Mouse (Mus musculus) small intestine, adult 2 months (tissue): ENCODE results near the gene Prim1. TPM values are rescaled to one million over a fixed set of nuclear protein-coding genes. Genes with fewer than 3 reads are reported as not detected.

ENCODE experiments used
- H3K27ac ChIP-seq: fragments of 200-500 bp; 2 replicates; pipeline ENCODE4 v1.5.1; 2012; ENCODE audit warnings: low read depth, low read length, control low read depth, inconsistent platforms; ENCODE audit not compliant: insufficient read depth
- H3K27me3 ChIP-seq: fragments of 200-500 bp; 2 replicates; pipeline ENCODE4 v1.6.1; 2012; ENCODE audit warnings: mild to moderate bottlenecking, moderate library complexity, low read length, inconsistent platforms; ENCODE audit not compliant: control insufficient read depth, insufficient read depth
- H3K36me3 ChIP-seq: fragments of 200-500 bp; 2 replicates; pipeline ENCODE4 v1.6.1; 2012; ENCODE audit warnings: mild to moderate bottlenecking, low read length, control low read depth, inconsistent platforms; ENCODE audit not compliant: control insufficient read depth, insufficient read depth
- H3K4me1 ChIP-seq: fragments of 200-500 bp; 2 replicates; pipeline ENCODE4 v1.6.1; 2012; ENCODE audit warnings: low read length, inconsistent platforms, mixed read lengths; ENCODE audit not compliant: control insufficient read depth, insufficient read depth, insufficient read length
- H3K4me3 ChIP-seq: fragments of 200-500 bp; 2 replicates; pipeline ENCODE4 v1.5.1; 2012; ENCODE audit warnings: low read depth, mild to moderate bottlenecking, control low read depth, inconsistent platforms, low read length, moderate library complexity
- CTCF ChIP-seq: fragments of 200-500 bp; IDR thresholded peaks from 2 replicates; pipeline ENCODE4 v1.5.1; 2012; ENCODE audit warnings: low read depth, mild to moderate bottlenecking, control low read depth, inconsistent platforms, low read length, moderate library complexity, mixed read lengths; ENCODE audit not compliant: insufficient replicate concordance, insufficient read length; ENCODE audit errors: extremely low read depth
- POLR2A ChIP-seq: fragments of 200-500 bp; IDR thresholded peaks from 2 replicates; pipeline ENCODE4 v1.6.1; 2012; ENCODE audit warnings: low read depth, mild to moderate bottlenecking, control low read depth, inconsistent platforms, low read length, moderate library complexity
- WGBS: fragments of 180-500 bp; shearing (Covaris S2); methylation state at CpG from one replicate; pipeline ENCODE4 v1.1.7; 2018; 5-methylcytosine and 5-hydroxymethylcytosine counted together
- polyA plus RNA-seq: library from polyadenylated mRNA; depleted of rRNA; stranded (reverse); fragments of >200 nt; gene quantifications from 2 replicates; pipeline ENCODE4 v1.2.3, GENCODE M21; 2012

Gene Prim1
- polyA plus RNA-seq, 1 experiment: 1.5 TPM

- TF ChIP-seq POLR2A (no peak), CTCF (no peak)
- peaks cover 10% of the 10 kb centered on the region; the same call in 1 of the 2 replicates for H3K4me1 ChIP-seq
- peak within 1 kb of the TSS; percentile 77 for H3K27ac ChIP-seq
- no peaks in the 10 kb centered on the region for H3K36me3 ChIP-seq
- H3K27me3 ChIP-seq: no peaks in the 10 kb centered on the region
- peak within 1 kb of the TSS; percentile 18; the same call in 1 of the 2 replicates for H3K4me3 ChIP-seq
- 60% methylated on average over 1 of the region's 1 CpGs for WGBS
Observed at GRCm38 (mm10) chr10:128007446-128007845, 7.5 kb upstream of the Prim1 start, which contains the start of gene Hsd17b6. Hsd17b6 (minus strand) TSS chr10:128007611.

- Histone ChIP-seq H3K36me3 (no peaks in the 10 kb centered on the region), H3K4me3 (no peak overlapping the region), H3K27ac (no peak overlapping the region), H3K4me1 (peaks cover 10% of the 10 kb centered on the region; the same call in 1 of the 2 replicates), H3K27me3 (no peaks in the 10 kb centered on the region)
- WGBS: 8% methylated on average over 4 of the region's 4 CpGs
- TF ChIP-seq CTCF (no peak), POLR2A (no peak)
Observed at GRCm38 (mm10) chr10:128008207-128008889, 6.6 kb upstream of the Prim1 start.

DNA sequence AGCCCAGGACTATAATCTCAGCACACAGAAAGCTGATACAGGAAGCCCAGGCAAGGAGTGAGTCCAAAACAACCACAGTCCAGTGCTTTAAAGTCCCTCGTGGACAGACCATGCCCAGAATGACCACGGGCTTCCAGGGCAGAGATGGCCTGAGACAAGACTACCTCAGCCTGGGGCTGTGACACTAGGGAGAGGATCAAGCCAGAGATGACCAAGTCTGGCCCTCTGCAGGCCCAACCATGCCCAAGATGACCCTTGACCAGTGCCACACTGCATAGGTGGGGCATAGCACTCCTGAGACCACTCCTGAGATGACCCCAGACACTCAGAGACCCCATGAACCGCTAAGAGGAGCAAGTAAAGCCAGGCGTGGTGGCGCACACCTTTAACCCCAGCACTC lies 5.2 kb upstream of the Prim1 start:
- H3K36me3 ChIP-seq: no peaks in the 10 kb centered on the region
- H3K27me3 ChIP-seq: no peaks in the 10 kb centered on the region
- no peak overlapping the region for H3K27ac ChIP-seq
- H3K4me1 ChIP-seq: peaks cover 3% of the 10 kb centered on the region; the same call in 1 of the 2 replicates
- TF ChIP-seq POLR2A (no peak), CTCF (no peak)
- no peak overlapping the region for H3K4me3 ChIP-seq
- WGBS: 74% methylated on average over 5 of the region's 5 CpGs

GRCm38 (mm10) chr10:128022196-128022595 lies 7.2 kb downstream of the Prim1 start:
- no peak overlapping the region for H3K4me3 ChIP-seq
- no peaks in the 10 kb centered on the region for H3K27me3 ChIP-seq
- H3K27ac ChIP-seq: no peak overlapping the region
- TF ChIP-seq POLR2A: no peak
- no peak for TF ChIP-seq CTCF
- over 99% methylated on average over 5 of the region's 5 CpGs for WGBS
- H3K4me1 ChIP-seq: no peaks in the 10 kb centered on the region
- H3K36me3 ChIP-seq: peaks cover 23% of the 10 kb centered on the region

- Histone ChIP-seq H3K4me3 (no peak overlapping the region), H3K4me1 (no peaks in the 10 kb centered on the region), H3K36me3 (peaks cover 24% of the 10 kb centered on the region), H3K27me3 (no peaks in the 10 kb centered on the region), H3K27ac (no peak overlapping the region)
- no peak for TF ChIP-seq CTCF
- TF ChIP-seq POLR2A: no peak
- WGBS: 94% methylated on average over 10 of the region's 10 CpGs
Observed at GRCm38 (mm10) chr10:128023496-128023895, 8.5 kb downstream of the Prim1 start.

GRCm38 (mm10) chr10:128029931-128030330 lies 15.0 kb downstream of the Prim1 start:
- 89% methylated on average over 7 of the region's 7 CpGs for WGBS
- H3K4me1 ChIP-seq: peaks cover 4% of the 10 kb centered on the region; the same call in 1 of the 2 replicates
- no peak overlapping the region for H3K4me3 ChIP-seq
- H3K27ac ChIP-seq: no peak overlapping the region
- no peaks in the 10 kb centered on the region for H3K27me3 ChIP-seq
- TF ChIP-seq CTCF (no peak), POLR2A (no peak)
- H3K36me3 ChIP-seq: peaks cover 15% of the 10 kb centered on the region

DNA sequence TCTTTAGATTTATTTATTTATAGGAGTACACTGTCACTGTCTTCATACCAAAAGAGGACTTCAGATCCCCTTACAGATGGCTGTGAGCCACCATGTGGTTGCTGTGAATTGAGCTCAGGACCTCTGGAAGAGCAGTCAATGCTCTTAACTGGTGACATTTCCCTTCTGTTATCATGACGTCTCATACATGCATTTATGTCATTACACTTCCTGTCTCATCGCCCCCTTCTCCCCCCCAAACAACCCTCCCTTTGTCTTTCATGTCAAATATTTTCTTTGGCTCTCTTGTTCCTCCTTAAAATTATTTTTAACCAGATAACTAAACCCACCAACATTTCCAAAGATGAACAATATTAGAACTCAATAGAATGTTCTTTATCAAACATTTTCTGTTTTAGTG lies 15.9 kb downstream of the Prim1 start:
- no peak overlapping the region for H3K27ac ChIP-seq
- peaks cover 15% of the 10 kb centered on the region for H3K36me3 ChIP-seq
- no peak overlapping the region for H3K4me3 ChIP-seq
- TF ChIP-seq CTCF (no peak), POLR2A (no peak)
- WGBS: 69% methylated on average over 2 of the region's 2 CpGs
- H3K4me1 ChIP-seq: peaks cover 4% of the 10 kb centered on the region; the same call in 1 of the 2 replicates
- no peaks in the 10 kb centered on the region for H3K27me3 ChIP-seq
